In the genomic region with DNA sequence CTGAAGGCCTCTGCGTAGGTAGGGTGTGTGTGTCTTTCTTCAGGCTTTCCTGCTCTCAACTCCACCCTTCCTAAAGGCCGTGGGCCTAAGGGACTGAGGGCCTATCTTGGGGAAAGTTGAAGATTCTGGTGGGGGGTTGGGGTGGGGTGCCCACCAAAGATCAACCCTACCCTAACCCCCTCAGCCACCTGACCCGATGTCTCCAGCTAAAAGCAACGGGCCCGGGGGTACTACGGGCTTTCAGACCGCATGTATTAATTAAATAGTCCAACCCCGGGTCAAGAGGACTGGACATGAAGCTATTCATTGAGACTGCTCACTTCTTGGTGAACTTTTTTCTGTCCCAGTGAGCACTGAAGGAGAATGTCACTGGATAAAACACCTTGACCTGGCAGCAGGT, we compare ENCODE assay signal across 8 mouse cellular contexts. TPM values are rescaled to one million over a fixed set of nuclear protein-coding genes. Genes with fewer than 3 reads are reported as not detected.
DNase-seq lines count a peak whose midpoint lies in the region; ATAC-seq and TF ChIP-seq lines count a peak whose summit lies in the region.
"Had no signal": no experiment of that assay in that cellular context is flagged by ENCODE, and none has a peak within 500 bp of the region (broad histone marks: within the 10 kb centered on the region; RNA-seq: fewer than 3 reads in every experiment).

No protein-coding gene starts in this region.

- peak overlapping the region; percentile 73 for H3K4me2 ChIP-seq in lung, postnatal 0 days (replicated peaks; ENCODE audit: low read depth, low read length)
- peak overlapping the region; percentile 65 for H3K4me2 ChIP-seq in forebrain, embryonic 15.5 days (replicated peaks)
- peak overlapping the region; percentile 73 for H3K4me2 ChIP-seq in limb, embryonic 13.5 days (replicated peaks)
- peak overlapping the region; percentile 57 for H3K4me2 ChIP-seq in stomach, embryonic 14.5 days (replicated peaks; ENCODE audit: low read depth, low read length)

- 75% methylated on average over 8 of the region's 8 CpGs for WGBS in lung, postnatal 0 days
- WGBS in forebrain, embryonic 15.5 days, result 81% methylated on average over 8 of the region's 8 CpGs
- whole genome bisulfite sequencing in limb, embryonic 13.5 days, result 80% methylated on average over 8 of the region's 8 CpGs
- WGBS in stomach, embryonic 14.5 days, result 83% methylated on average over 8 of the region's 8 CpGs

- H3K4me1 ChIP-seq in lung, postnatal 0 days (ENCODE audit: insufficient read depth, low read depth, low read length), result 0 out of 2 replicates have a peak, but pooled peaks cover 3% of the 10 kb centered on the region
- H3K4me1 ChIP-seq in forebrain, embryonic 15.5 days, result peaks cover 20% of the 10 kb centered on the region
- peaks cover 27% of the 10 kb centered on the region for H3K4me1 ChIP-seq in limb, embryonic 13.5 days
- H3K4me1 ChIP-seq in stomach, embryonic 14.5 days (ENCODE audit: control insufficient read depth, insufficient read depth, low read length), result peaks cover 12% of the 10 kb centered on the region; the same call in 1 of the 2 replicates

- H3K4me3 ChIP-seq in lung, postnatal 0 days (ENCODE audit: low read depth, low read length), result no peak overlapping the region
- peak overlapping the region; percentile 47; the same call in 1 of the 2 replicates for H3K4me3 ChIP-seq in forebrain, embryonic 15.5 days
- H3K4me3 ChIP-seq in limb, embryonic 13.5 days, result peak overlapping the region; percentile 59; the same call in 1 of the 2 replicates
- H3K4me3 ChIP-seq in stomach, embryonic 14.5 days (ENCODE audit: low read depth, low read length), result peak overlapping the region; percentile 45

- TF ChIP-seq CTCF in lung, postnatal 0 days (IDR thresholded peaks at IDR 0.05), result no peak

- H3K27ac ChIP-seq in lung, postnatal 0 days (ENCODE audit: low read length), result peak overlapping the region; percentile 94; the same call in 1 of the 2 replicates
- no peak overlapping the region for H3K27ac ChIP-seq in forebrain, embryonic 15.5 days (replicated peaks)
- H3K27ac ChIP-seq in limb, embryonic 13.5 days, result peak overlapping the region; percentile 89; the same call in 1 of the 2 replicates
- peak overlapping the region; percentile 72; the same call in 1 of the 2 replicates for H3K27ac ChIP-seq in stomach, embryonic 14.5 days (ENCODE audit: low read length)

- no peaks in the 10 kb centered on the region for H3K36me3 ChIP-seq in lung, postnatal 0 days (ENCODE audit: insufficient read depth, low read length)
- H3K36me3 ChIP-seq in forebrain, embryonic 15.5 days, result no peaks in the 10 kb centered on the region
- no peaks in the 10 kb centered on the region for H3K36me3 ChIP-seq in limb, embryonic 13.5 days
- no peaks in the 10 kb centered on the region for H3K36me3 ChIP-seq in stomach, embryonic 14.5 days (ENCODE audit: control insufficient read depth, insufficient read depth, low read length)

- TF ChIP-seq EP300 in lung, postnatal 0 days (IDR thresholded peaks at IDR 0.05), result no peak

- no peaks in the 10 kb centered on the region for H3K27me3 ChIP-seq in lung, postnatal 0 days (replicated peaks; ENCODE audit: insufficient read depth, low read length)
- H3K27me3 ChIP-seq in forebrain, embryonic 15.5 days, result no peaks in the 10 kb centered on the region
- H3K27me3 ChIP-seq in limb, embryonic 13.5 days, result no peaks in the 10 kb centered on the region
- no peaks in the 10 kb centered on the region for H3K27me3 ChIP-seq in stomach, embryonic 14.5 days (ENCODE audit: control insufficient read depth, insufficient read depth, low read length)

- H3K9ac ChIP-seq in lung, postnatal 0 days (replicated peaks; ENCODE audit: low read depth), result no peak overlapping the region
- no peak overlapping the region for H3K9ac ChIP-seq in forebrain, embryonic 15.5 days (replicated peaks)
- H3K9ac ChIP-seq in limb, embryonic 13.5 days, result no peak overlapping the region; the same call in 1 of the 2 replicates
- H3K9ac ChIP-seq in stomach, embryonic 14.5 days (replicated peaks; ENCODE audit: low read depth, low read length), result peak overlapping the region; percentile 52; the same call in 1 of the 2 replicates

- no peaks in the 10 kb centered on the region for H3K9me3 ChIP-seq in lung, postnatal 0 days (ENCODE audit: low read length)
- H3K9me3 ChIP-seq in forebrain, embryonic 15.5 days, result no peaks in the 10 kb centered on the region
- no peaks in the 10 kb centered on the region for H3K9me3 ChIP-seq in limb, embryonic 13.5 days
- no peaks in the 10 kb centered on the region for H3K9me3 ChIP-seq in stomach, embryonic 14.5 days (ENCODE audit: control insufficient read depth, low read depth, low read length)

- DNase-seq in lung, postnatal 0 days (ENCODE audit: low spot score), result no peak
- DNase-seq in lung, postnatal 25 days (ENCODE audit: low spot score), result no peak
- DNase-seq in adrenal gland, postnatal 14 days, result no peak
- DNase-seq in thymus, postnatal 10 days (ENCODE audit: low spot score in 2 of 2), result no peak

- ATAC-seq in lung, postnatal 0 days, result no peak
- ATAC-seq in forebrain, embryonic 15.5 days (replicated peaks), result no peak
- no peak for ATAC-seq in limb, embryonic 13.5 days (ENCODE audit: low FRiP score, low read depth)
- ATAC-seq in stomach, embryonic 14.5 days (ENCODE audit: insufficient number of reproducible peaks, insufficient read depth, low FRiP score, low read depth), result no peak

RNA-seq across cellular contexts. Expression of a gene that starts 9.0 kb away (rescaled TPM):
- polyA plus RNA-seq in lung, postnatal 0 days (2015; fragmentation: Nextera tagmentation; extraction: Ambion mirVana), result 0.89 and 2.5 TPM in 2 replicates
- 0.61 TPM in 1 of 2 replicates, not detected in the other for polyA plus RNA-seq in forebrain, embryonic 15.5 days (2015; fragmentation: Nextera tagmentation; extraction: Ambion mirVana)
- polyA plus RNA-seq in limb, embryonic 13.5 days (2015; fragmentation: Nextera tagmentation; extraction: Ambion mirVana), result not detected in 2 replicates
- polyA plus RNA-seq in stomach, embryonic 14.5 days (2014; fragmentation: Nextera tagmentation; extraction: Ambion mirVana), result not detected in 2 replicates
- total RNA-seq in adrenal gland, postnatal 14 days (2021), result not detected in 2 replicates
- total RNA-seq: gastrocnemius, postnatal 14 days had no signal

RNA-seq across cellular contexts. Expression of a gene that starts 9.2 kb away (rescaled TPM):
- 0.11 and 0.12 TPM in 2 replicates for polyA plus RNA-seq in lung, postnatal 0 days (2015; fragmentation: Nextera tagmentation; extraction: Ambion mirVana)
- polyA plus RNA-seq in forebrain, embryonic 15.5 days (2015; fragmentation: Nextera tagmentation; extraction: Ambion mirVana), result 0.34 TPM in 1 of 2 replicates, not detected in the other
- not detected in 2 replicates for polyA plus RNA-seq in limb, embryonic 13.5 days (2015; fragmentation: Nextera tagmentation; extraction: Ambion mirVana)
- not detected in 2 replicates for polyA plus RNA-seq in stomach, embryonic 14.5 days (2014; fragmentation: Nextera tagmentation; extraction: Ambion mirVana)
- total RNA-seq in adrenal gland, postnatal 14 days (2021), result not detected in 2 replicates
- total RNA-seq: gastrocnemius, postnatal 14 days had no signal

RNA-seq across cellular contexts. Expression of a gene that starts 13.4 kb away (rescaled TPM):
- 175 and 224 TPM in 2 replicates for polyA plus RNA-seq in lung, postnatal 0 days (2015; fragmentation: Nextera tagmentation; extraction: Ambion mirVana)
- polyA plus RNA-seq in forebrain, embryonic 15.5 days (2015; fragmentation: Nextera tagmentation; extraction: Ambion mirVana), result 2,102 and 2,181 TPM in 2 replicates
- 957 and 1,008 TPM in 2 replicates for polyA plus RNA-seq in limb, embryonic 13.5 days (2015; fragmentation: Nextera tagmentation; extraction: Ambion mirVana)
- 616 and 618 TPM in 2 replicates for polyA plus RNA-seq in stomach, embryonic 14.5 days (2014; fragmentation: Nextera tagmentation; extraction: Ambion mirVana)
- 78.9 and 81.4 TPM in 2 replicates for total RNA-seq in adrenal gland, postnatal 14 days (2021)

RNA-seq across cellular contexts. Expression of a gene that starts 38.6 kb away (rescaled TPM):
- 29.0 TPM in 2 replicates for polyA plus RNA-seq in lung, postnatal 0 days (2015; fragmentation: Nextera tagmentation; extraction: Ambion mirVana)
- 41.6 and 42.7 TPM in 2 replicates for polyA plus RNA-seq in forebrain, embryonic 15.5 days (2015; fragmentation: Nextera tagmentation; extraction: Ambion mirVana)
- polyA plus RNA-seq in limb, embryonic 13.5 days (2015; fragmentation: Nextera tagmentation; extraction: Ambion mirVana), result 27.9 and 30.3 TPM in 2 replicates
- 25.6 and 25.7 TPM in 2 replicates for polyA plus RNA-seq in stomach, embryonic 14.5 days (2014; fragmentation: Nextera tagmentation; extraction: Ambion mirVana)
- total RNA-seq in adrenal gland, postnatal 14 days (2021), result 52.3 and 55.7 TPM in 2 replicates

RNA-seq across cellular contexts. Expression of a gene that starts 42.5 kb away (rescaled TPM):
- 101 and 110 TPM in 2 replicates for polyA plus RNA-seq in lung, postnatal 0 days (2015; fragmentation: Nextera tagmentation; extraction: Ambion mirVana)
- polyA plus RNA-seq in forebrain, embryonic 15.5 days (2015; fragmentation: Nextera tagmentation; extraction: Ambion mirVana), result 119 and 130 TPM in 2 replicates
- polyA plus RNA-seq in limb, embryonic 13.5 days (2015; fragmentation: Nextera tagmentation; extraction: Ambion mirVana), result 244 and 251 TPM in 2 replicates
- polyA plus RNA-seq in stomach, embryonic 14.5 days (2014; fragmentation: Nextera tagmentation; extraction: Ambion mirVana), result 210 and 217 TPM in 2 replicates
- total RNA-seq in adrenal gland, postnatal 14 days (2021), result 55.7 and 59.5 TPM in 2 replicates
